Mouse (Mus musculus): ENCODE measurements around the gene Ttll4.

Ttll4 gene

DNA sequence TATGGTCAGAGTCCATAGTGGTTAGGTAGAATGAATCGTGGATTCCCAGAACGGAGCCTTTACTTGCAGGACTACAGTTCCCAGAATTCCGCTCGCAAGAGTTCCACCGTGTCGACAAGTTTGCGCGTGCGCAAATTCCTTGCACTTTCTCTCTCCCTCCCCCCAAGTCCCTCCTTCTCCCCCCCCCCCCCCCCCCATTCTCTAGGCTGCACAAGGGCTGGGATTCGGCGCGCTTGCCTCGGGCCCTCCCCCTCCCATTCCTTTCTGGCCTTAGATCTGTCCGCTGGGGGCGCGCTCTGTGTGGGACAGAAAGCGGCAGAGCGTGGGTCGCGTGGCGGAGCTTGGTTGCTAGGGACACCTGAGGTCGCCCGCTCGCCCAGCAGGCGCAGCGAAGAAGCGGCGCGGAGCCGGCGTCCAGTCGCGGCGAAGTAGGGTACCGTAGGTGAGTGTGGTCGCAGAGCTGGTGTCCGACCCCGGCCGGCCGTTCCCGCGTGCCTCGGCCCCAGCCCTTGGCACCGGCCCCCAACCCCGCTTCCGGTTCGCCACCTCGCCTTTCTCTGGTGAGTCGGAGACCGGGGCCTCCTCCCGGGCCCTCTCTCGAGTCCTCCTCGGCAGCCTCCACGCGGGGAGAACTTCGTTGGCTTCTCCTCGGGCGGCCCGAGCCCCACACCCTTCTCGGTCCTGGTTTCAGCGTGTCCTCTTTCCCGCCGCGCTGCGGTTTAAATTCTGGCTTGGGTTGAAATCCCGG, at the start of gene Ttll4:
Ttll4 (plus strand) TSS at position 298 of the 748 bp plus-strand sequence.
- peak; percentile 96 for DNase-seq

DNA sequence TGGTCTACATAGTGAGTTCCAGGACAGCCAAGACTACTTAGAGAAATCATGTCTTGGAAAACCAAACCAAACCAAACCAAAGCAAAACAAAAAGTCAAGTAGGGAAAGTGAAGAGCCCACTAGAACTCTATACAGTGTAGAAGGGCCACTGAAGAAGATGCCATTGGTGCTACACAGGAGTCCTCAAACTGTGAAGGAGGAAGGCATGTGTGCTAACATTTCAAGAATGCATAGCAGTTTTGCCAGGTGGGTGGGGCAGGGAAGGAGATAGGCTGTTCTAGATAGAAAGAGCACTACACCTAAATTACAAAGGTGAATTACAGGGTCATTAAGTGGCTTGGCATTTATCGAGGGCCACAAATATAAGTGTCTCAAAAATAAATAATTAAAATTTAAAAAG, 37.4 kb upstream of the Ttll4 start:
- no peak for DNase-seq

GRCm38 (mm10) chr1:74626076-74626475, 35.5 kb upstream of the Ttll4 start:
- DNase-seq: no peak

- DNase-seq: peak; percentile 13
Observed at GRCm38 (mm10) chr1:74628001-74628400, 33.5 kb upstream of the Ttll4 start.

GRCm38 (mm10) chr1:74632734-74633133, 28.8 kb upstream of the Ttll4 start:
- DNase-seq: no peak

DNA sequence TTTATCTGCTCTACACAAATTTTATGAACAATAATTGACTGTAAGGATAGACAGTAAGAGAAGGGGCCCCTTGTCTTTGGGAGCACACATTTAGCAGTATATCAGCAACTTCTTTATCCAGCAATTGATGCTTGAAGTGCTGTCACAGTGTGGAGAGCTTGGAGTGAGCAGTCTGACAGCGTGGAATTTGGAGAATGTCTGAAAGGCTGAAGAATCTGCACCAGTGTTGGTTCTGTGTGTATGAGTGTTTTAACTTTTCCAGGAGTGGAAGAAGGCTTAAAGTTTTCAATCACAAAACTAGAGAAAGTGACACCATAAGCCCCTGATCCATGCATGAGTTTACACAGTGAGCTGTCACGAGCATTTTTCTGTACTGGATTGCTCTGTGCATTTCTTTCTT, 18.0 kb upstream of the Ttll4 start:
- no peak for DNase-seq

- DNase-seq: no peak
Observed at GRCm38 (mm10) chr1:74643926-74644325, 17.6 kb upstream of the Ttll4 start.

GRCm38 (mm10) chr1:74662253-74662865, 814 bp downstream of the Ttll4 start:
- DNase-seq: no peak

DNA sequence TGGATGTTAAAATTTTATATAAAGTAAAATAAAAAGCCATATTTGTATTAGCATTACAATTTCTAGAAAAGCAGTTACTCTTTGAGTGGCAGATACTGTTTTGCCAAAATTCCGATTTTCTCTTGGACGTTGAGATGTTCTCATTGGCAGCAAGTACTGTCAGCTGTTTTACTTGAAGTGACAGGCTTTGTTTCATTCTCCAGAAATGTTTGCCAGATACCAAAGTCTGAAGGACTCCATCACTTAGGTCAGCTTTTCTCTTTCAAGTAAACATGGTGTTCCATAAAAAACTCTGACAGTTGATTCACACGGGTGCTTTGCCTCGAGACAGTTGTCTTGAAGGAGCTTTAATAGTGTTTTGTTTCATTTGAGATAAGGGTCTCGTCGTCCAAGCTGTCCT, 3.6 kb downstream of the Ttll4 start:
- DNase-seq: no peak

- DNase-seq: no peak
Observed at GRCm38 (mm10) chr1:74668371-74668770, 6.8 kb downstream of the Ttll4 start.

DNA sequence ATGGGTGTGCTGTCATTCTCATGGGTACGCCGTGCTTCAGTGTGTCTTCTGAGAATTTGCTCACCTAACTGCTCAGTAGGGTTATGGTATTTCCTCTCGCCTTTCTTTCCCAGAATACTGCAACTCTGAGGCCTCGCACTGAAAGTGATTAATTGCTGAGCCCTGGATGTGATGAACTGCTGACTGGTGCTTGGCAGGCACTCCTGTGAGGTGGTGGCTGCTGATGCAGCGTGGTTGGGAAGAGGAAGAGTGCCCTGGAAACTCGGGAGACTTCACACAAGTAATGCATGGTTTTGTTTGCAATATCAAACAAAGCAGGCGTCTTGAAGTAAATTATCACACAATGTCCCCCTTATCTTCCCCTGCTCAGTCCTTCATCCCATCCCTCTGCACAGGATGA, 11.2 kb downstream of the Ttll4 start:
- DNase-seq: peak; percentile 25

DNA sequence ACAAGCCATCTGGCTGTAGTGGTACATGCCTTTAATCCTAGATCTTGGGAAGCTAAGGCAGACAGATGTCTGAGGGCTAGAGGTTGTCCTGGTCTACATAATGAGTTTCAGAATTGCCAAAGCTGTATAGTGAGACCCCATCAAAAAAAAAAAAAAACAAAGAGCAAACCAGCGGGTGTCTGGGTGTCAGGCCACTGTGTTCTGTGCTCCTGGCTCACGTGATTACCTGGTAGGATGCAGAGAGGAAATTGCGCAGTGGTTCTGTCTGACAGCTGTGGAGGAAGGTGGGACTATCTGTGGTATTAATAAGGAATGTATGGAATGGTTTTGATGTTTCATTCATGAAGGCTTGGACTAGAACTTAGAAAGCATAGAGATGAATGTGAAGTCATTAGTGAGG, 15.3 kb downstream of the Ttll4 start:
- no peak for DNase-seq

- DNase-seq: no peak
Observed at GRCm38 (mm10) chr1:74677843-74678242, 16.3 kb downstream of the Ttll4 start.

DNA sequence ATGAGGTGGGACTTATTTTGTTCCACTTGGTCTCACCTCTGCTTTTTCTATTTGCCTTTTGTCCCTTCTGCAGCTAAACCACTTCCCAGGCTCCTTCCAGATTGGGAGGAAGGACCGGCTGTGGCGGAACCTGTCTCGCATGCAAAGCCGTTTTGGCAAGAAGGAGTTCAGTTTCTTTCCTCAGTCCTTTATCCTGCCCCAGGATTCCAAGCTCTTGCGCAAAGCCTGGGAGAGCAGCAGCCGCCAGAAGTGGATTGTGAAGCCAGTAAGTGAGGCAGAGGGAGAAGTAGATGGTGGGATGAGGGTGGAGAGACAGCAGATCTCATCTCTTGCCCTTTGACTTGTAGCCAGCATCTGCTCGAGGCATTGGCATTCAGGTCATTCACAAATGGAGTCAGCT, 25.6 kb downstream of the Ttll4 start:
- DNase-seq: no peak

DNA sequence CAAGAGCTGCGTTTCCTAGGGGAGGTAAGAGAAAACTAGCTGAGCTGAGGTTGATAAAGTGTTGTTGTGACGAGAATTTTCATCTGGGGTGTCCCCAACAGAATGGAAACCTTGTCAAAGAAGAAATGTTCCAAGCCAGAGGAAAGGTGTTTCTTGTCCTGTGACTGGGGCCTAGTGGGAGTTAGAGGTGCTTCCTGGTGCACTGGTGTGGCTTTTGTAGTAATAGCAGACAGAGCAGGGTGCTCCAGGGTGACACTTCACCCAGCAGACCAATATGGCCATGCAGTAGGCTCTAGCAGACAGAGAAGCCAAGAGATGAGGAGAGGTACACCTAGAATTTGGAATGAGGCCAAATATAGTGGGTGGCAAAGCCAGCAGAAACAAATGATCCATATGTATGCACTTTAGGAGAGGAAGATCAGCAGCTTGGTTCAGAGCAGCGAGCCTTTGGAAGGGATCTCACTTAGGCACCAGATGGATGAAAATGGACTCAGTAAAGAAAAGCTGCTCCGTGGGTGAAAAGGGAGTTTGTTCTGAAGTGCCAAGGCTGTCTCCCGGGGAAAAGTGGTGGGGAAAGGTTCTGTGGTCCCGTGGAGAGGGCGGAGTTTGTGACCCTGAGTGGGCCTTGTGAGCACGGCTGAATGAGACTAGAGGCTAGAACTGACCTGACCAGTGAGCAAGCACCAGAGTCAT, 32.5 kb downstream of the Ttll4 start:
- DNase-seq: no peak

DNA sequence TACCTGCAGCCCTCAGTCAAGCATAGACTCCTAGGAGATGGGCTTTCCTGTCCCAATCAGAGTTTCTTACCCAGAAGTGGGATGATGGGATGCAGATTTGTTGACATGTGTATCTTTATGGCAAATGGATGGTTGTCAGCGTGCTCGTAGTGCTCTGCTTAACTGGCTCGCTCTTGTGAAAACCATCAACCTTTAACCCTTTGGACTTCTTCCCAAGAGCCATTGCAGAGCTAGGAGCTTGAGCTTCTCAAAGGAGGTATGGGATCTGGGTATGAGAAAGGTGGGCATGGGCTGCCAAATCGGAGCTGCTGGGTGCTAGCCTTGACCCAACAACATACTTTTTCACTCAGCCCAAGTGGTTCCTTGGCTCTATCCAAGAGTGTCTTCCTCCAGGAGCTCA, 34.3 kb downstream of the Ttll4 start:
- no peak for DNase-seq

DNA sequence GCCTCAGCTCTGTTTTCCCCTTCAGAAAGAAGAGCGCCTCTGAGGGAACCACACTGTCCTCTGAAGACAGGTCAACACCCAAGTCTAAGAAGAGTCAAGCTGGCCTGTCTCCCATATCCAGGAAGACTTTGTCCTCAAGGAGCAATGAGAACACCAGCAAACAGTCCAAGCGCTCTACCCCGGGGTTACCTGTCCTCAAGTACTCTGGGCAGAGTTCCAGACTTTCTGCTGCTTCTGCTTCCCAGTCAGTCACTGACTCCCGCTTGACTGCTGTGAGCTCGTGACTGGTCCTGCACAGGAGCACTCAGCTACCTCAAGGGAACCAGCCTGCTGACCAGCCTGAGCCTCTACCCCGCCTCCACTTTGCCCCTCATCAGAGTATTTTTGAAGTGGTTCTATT, 35.9 kb downstream of the Ttll4 start:
- DNase-seq: peak; percentile 56

GRCm38 (mm10) chr1:74698353-74698752, 36.8 kb downstream of the Ttll4 start:
- no peak for DNase-seq

DNA sequence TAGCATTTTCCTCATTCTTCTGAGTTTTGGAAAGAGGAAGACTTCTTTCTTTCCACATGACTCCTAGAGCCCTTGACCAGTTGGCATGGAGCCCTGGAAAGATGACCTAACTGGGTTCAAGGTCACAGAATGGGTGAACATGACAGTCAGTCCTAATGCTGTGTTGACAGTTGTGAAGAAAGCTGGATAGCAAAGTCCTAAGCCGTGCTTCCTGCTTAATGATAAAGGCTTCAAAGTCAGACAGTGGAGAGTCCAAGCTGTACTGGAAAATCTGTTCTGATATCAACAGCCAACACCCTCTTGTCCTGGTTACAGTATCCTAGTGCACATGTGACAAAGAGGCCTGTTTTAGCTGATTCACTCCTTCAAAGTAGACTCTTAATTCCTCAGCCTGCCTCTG, 37.2 kb downstream of the Ttll4 start:
- DNase-seq: peak; percentile 28

DNA sequence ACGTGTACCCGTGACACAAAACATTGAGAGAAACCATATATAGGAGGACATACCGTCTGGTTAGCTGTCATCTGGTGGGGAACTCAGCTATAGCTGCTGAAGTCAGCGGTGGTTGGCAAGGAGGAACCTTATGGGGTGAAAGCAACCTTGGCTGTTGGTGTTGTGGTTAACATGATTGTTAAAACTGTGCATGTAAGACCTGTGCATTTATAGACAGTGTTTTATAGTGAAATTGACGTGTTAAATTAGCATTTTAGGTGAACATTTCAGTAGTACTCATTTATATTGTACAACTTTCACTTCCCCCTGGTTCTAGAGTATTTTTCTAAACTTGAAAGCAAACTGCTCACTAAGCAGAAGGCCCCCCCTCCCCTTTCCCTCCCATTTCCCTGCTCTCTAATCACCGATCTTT, 40.6 kb downstream of the Ttll4 start:
- no peak for DNase-seq

DNA sequence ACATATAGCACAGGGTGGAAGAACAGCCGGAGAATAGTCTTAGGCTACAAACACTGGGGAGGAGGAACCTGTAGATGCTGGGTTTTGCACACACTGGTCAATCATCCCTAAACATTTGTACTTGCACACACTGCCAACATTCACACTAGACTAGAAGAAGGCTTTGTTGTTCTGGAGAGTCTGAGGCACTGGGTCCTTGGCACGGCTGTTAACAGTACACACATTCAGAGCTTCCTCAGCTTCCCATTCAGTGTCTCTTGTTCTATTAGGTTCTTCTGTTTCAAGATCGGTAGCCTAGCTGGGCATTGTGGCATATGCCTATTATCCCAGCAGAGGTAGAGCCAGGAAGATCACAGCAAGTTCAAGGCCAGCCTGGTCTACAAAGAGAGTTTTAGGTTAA, 42.6 kb downstream of the Ttll4 start:
- no peak for DNase-seq

GRCm38 (mm10) chr1:74705016-74705415, 43.5 kb downstream of the Ttll4 start:
- DNase-seq: no peak

- no peak for DNase-seq
Observed at GRCm38 (mm10) chr1:74709566-74709965, 48.0 kb downstream of the Ttll4 start.

- DNase-seq: no peak
Observed at GRCm38 (mm10) chr1:74712046-74712445, 50.5 kb downstream of the Ttll4 start.

Data from kidney, adult 18-20 months (tissue).